Mouse (Mus musculus) ES-E14 (cell line): ENCODE measurements around the gene Krt8. TPM values are rescaled to one million over a fixed set of nuclear protein-coding genes. Genes with fewer than 3 reads are reported as not detected.
A peak's percentile ranks its signal among the peaks of the same experiment; 100 is the strongest.

Experiments
- DNase-seq: peaks from one replicate; pipeline ENCODE4 v3.0.0-alpha.2; 2013; ENCODE audit warnings: low read depth, low spot score
- H3K27ac ChIP-seq: 2 replicates; pipeline ENCODE4 v1.5.1; 2012; ENCODE audit warnings: low read depth, mild to moderate bottlenecking, low read length, moderate library complexity, mixed read lengths; ENCODE audit not compliant: poor library complexity, insufficient read depth, severe bottlenecking
- H3K36me3 ChIP-seq: 2 replicates; pipeline ENCODE4 v1.6.1; 2012; ENCODE audit warnings: mild to moderate bottlenecking, low read length, moderate library complexity, mixed read lengths; ENCODE audit not compliant: control insufficient read depth, poor library complexity, insufficient read depth, severe bottlenecking
- H3K4me1 ChIP-seq, 2 experiments: fragments of 150-350 bp in 1 of 2; sonication (generic) in 1 of 2; 2 replicates each; pipeline ENCODE4 v1.6.1; 2012; ENCODE audit warnings: low read length in 2 of 2, mild to moderate bottlenecking in 1 of 2, mixed read lengths in 1 of 2; ENCODE audit not compliant: control insufficient read depth in 2 of 2, insufficient read depth in 2 of 2, poor library complexity in 1 of 2
- H3K4me3 ChIP-seq, 2 experiments: fragments of 150-350 bp in 1 of 2; sonication (generic) in 1 of 2; 2 replicates each; pipeline ENCODE4 v1.5.1; 2012; ENCODE audit warnings: low read length in 2 of 2, low read depth in 1 of 2, mild to moderate bottlenecking in 1 of 2, mixed read lengths in 1 of 2; ENCODE audit not compliant: insufficient read depth in 1 of 2, poor library complexity in 1 of 2, severe bottlenecking in 1 of 2
- H3K9ac ChIP-seq: 2 replicates; pipeline ENCODE4 v1.6.1; 2012; ENCODE audit warnings: low read depth, mild to moderate bottlenecking, low read length, mixed read lengths; ENCODE audit not compliant: poor library complexity, insufficient read depth, severe bottlenecking
- H3K9me3 ChIP-seq: fragments of 150-350 bp; sonication (generic); 2 replicates; pipeline ENCODE4 v1.6.1; 2012; ENCODE audit warnings: low read depth, mild to moderate bottlenecking, low read length; ENCODE audit not compliant: control insufficient read depth, insufficient read depth
- CHD2 ChIP-seq: IDR thresholded peaks from 2 replicates; pipeline ENCODE4 v1.6.1; 2014; ENCODE audit warnings: mild to moderate bottlenecking, low read depth, low read length, inconsistent platforms
- HCFC1 ChIP-seq: IDR thresholded peaks from 2 replicates; pipeline ENCODE4 v1.6.1; 2012; ENCODE audit warnings: low read length, inconsistent platforms, borderline replicate concordance; ENCODE audit not compliant: insufficient read depth
- MAFK ChIP-seq: IDR thresholded peaks from 2 replicates; pipeline ENCODE4 v1.6.1; 2014; ENCODE audit warnings: mild to moderate bottlenecking, low read depth, low read length, inconsistent platforms; ENCODE audit not compliant: insufficient read depth
- ZC3H11A ChIP-seq: IDR thresholded peaks from 2 replicates; pipeline ENCODE4 v1.6.1; 2012; ENCODE audit warnings: low read depth, mild to moderate bottlenecking, inconsistent platforms, low read length, borderline replicate concordance
- ZNF384 ChIP-seq: IDR thresholded peaks from 2 replicates; pipeline ENCODE4 v1.6.1; 2012; ENCODE audit warnings: low read depth, low read length, inconsistent platforms
- in situ Hi-C, 2 experiments: fragments of 600-800 bp; cut with MboI; formaldehyde crosslinking; loops; one replicate each; pipeline ENCODE4 v1.15.1; 2025; ENCODE audit warnings: low sequenced_read_pairs in 2 of 2, inconsistent platforms in 1 of 2; ENCODE audit not compliant: unreplicated experiment in 2 of 2
- total RNA-seq: library from RNA; depleted of rRNA; stranded (reverse); fragments of 300-350 nt; gene quantifications from 2 replicates; pipeline ENCODE4 v1.2.3, GENCODE M21; 2012; rRNA removed

Gene Krt8
- total RNA-seq = 346 and 451 TPM in 2 replicates

- TF ChIP-seq MAFK = no peak
- no peak for TF ChIP-seq ZNF384
- TF ChIP-seq CHD2 = no peak
- no peak for TF ChIP-seq ZC3H11A
- no peak for TF ChIP-seq HCFC1
- no peak for DNase-seq
- no peak within 1 kb of the TSS; the same call in 1 of the 2 replicates for H3K9ac ChIP-seq
- H3K36me3 ChIP-seq = no peaks in the 10 kb centered on the region
- in situ Hi-C loops = loop anchor here in 1 of 2 experiments (25.0 kb wide), 1 partner anchor 933 kb away; the partner anchor contains the start of gene Hoxc12
- peak within 1 kb of the TSS; percentile 44; a peak in 3 of 4 replicates for H3K4me3 ChIP-seq
- H3K9me3 ChIP-seq = no peaks in the 10 kb centered on the region
- no peak within 1 kb of the TSS for H3K27ac ChIP-seq
- H3K4me1 ChIP-seq = peaks cover 0 to 32% of the 10 kb centered on the region in 2 experiments; a peak in 1 of 4 replicates
Measured at GRCm38 (mm10) chr15:102004189-102004588, at the start of gene Krt8. Gene Krt8 (minus strand): TSS chr15:102004482.

GRCm38 (mm10) chr15:102051920-102052683 is 47.8 kb upstream of the Krt8 start:
- in situ Hi-C loops = no loop called here
- TF ChIP-seq CHD2 (no peak), ZC3H11A (no peak), HCFC1 (no peak), ZNF384 (no peak), MAFK (no peak)
- peak; percentile 51 for DNase-seq

GRCm38 (mm10) chr15:102049871-102050270 is 45.6 kb upstream of the Krt8 start:
- in situ Hi-C loops = no loop called here
- TF ChIP-seq MAFK (no peak), ZC3H11A (no peak), CHD2 (no peak), HCFC1 (no peak), ZNF384 (no peak)
- no peak overlapping the region for H3K4me3 ChIP-seq
- no peaks in the 10 kb centered on the region for H3K9me3 ChIP-seq
- H3K9ac ChIP-seq = no peak overlapping the region
- H3K27ac ChIP-seq = no peak overlapping the region
- DNase-seq = no peak
- H3K4me1 ChIP-seq = no peaks in the 10 kb centered on the region
- H3K36me3 ChIP-seq = no peaks in the 10 kb centered on the region

More at GRCm38 (mm10) chr15:102051920-102052683, 47.8 kb upstream of the Krt8 start:
- no peaks in the 10 kb centered on the region for H3K36me3 ChIP-seq
- no peaks in the 10 kb centered on the region for H3K4me1 ChIP-seq
- no peak overlapping the region for H3K27ac ChIP-seq
- peak overlapping the region; percentile 65 to 71 for H3K4me3 ChIP-seq
- H3K9me3 ChIP-seq = no peaks in the 10 kb centered on the region
- H3K9ac ChIP-seq = peak overlapping the region; percentile 77

GRCm38 (mm10) chr15:102048006-102048405 is 43.7 kb upstream of the Krt8 start:
- no peaks in the 10 kb centered on the region for H3K9me3 ChIP-seq
- no peak overlapping the region for H3K9ac ChIP-seq
- H3K36me3 ChIP-seq = no peaks in the 10 kb centered on the region
- in situ Hi-C loops = no loop called here
- H3K4me3 ChIP-seq = no peak overlapping the region
- DNase-seq = no peak
- H3K27ac ChIP-seq = no peak overlapping the region
- TF ChIP-seq CHD2 = no peak
- TF ChIP-seq MAFK = no peak
- no peak for TF ChIP-seq ZC3H11A
- TF ChIP-seq HCFC1 = no peak
- TF ChIP-seq ZNF384 = no peak
- H3K4me1 ChIP-seq = no peaks in the 10 kb centered on the region
